Mouse (Mus musculus) kidney, postnatal 10 days (tissue): ENCODE results near the gene Slc7a1.

Source experiments
- DNase-seq: peaks from one replicate; pipeline ENCODE4 v3.0.0; 2021; ENCODE audit warnings: mixed read lengths

Gene Slc7a1

DNA sequence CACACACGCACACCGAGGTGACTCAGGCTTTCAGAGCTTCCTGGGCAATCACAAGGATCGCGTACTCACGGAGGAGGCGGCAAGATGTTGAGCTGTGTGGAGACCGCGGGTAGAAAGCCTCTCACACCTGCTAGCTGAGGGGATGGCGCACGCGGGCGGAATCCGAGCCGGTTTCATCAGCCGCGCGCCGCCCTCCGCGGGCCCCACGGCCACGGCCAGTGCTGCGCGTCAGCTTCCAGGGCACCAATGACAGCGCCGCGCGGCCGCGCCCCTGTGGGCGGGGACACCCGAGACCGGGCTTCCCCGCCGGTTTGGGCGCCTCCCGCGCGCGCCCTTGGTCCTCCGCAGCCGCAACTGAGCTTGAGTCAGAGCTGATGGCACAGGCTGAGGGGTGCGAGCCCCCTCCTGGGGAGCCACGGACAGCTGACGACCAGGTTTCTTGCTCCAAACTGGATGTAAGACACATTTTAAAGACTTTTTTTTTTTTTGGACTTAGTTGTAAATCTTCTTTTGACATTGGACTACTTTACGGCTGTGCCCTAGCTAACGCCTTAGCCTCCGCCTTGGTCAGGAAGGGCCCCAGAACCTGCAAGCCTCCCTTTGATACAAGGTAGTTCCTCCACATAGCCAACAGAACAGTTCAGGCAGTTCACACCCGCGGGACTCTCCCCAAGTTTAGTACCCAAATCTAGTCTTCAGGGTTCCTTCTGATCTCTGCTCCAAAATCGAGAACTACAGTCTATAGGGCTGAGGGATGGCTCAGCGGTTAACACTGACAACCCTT is at the start of gene Slc7a1:
Gene Slc7a1, minus strand, starts transcription at position 245 of the 784 bp plus-strand sequence.
- peak; percentile 93 for DNase-seq

- no peak for DNase-seq
These were observed 45.3 kb upstream of the Slc7a1 start for GRCm38 (mm10) chr5:148444974-148445373.

- DNase-seq = peak; percentile 36
These were observed 44.0 kb upstream of the Slc7a1 start for GRCm38 (mm10) chr5:148443734-148444133.

- no peak for DNase-seq
These were observed 36.0 kb upstream of the Slc7a1 start for GRCm38 (mm10) chr5:148435660-148436059.

GRCm38 (mm10) chr5:148432121-148432520 is 32.4 kb upstream of the Slc7a1 start:
- no peak for DNase-seq

- DNase-seq = no peak
These were observed 29.1 kb upstream of the Slc7a1 start for GRCm38 (mm10) chr5:148428846-148429245.

DNA sequence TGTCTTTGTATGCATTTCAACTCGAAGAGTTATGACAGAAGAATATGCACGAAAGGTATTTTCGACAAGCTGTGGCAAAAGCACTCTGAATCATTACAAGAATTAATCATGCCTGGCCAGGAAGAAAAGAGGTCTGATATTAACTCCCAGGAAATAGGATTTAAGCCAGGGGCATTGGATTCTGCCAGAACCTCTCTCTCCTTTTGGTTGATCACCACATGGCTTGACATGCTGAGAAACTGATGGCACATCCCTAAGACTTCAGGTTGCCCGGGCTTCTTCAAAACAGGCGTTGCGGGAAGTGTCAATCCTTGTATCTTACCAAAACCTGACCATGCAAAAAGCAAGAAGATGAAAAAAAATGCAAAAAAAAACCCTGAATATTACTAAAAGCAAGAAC is 25.4 kb upstream of the Slc7a1 start:
- no peak for DNase-seq

- no peak for DNase-seq
These were observed 21.6 kb upstream of the Slc7a1 start for GRCm38 (mm10) chr5:148421326-148421725.

DNA sequence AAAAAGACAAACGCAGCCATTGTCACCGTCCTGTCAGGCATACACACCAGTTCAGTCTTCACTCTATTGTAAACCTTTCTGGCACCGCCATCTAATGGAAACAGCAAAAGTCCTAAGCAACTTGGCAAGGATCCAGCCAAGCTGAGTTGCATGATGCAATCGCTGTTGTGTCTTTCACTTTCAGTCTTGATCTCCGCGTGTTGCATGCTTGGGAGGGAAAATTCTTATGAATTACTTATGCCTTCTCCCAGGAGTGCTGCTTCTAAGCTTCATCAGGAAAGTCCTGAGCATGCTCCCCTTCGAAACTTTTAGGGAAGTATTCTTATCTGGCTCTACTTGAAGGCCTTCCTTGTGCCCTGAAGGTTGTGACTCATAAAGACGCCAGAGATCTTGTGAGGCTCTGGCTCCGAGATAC is 19.4 kb upstream of the Slc7a1 start:
- peak; percentile 49 for DNase-seq

- DNase-seq = no peak
These were observed 18.7 kb upstream of the Slc7a1 start for GRCm38 (mm10) chr5:148418436-148418835.

GRCm38 (mm10) chr5:148417756-148418155 is 18.1 kb upstream of the Slc7a1 start:
- DNase-seq = no peak

DNA sequence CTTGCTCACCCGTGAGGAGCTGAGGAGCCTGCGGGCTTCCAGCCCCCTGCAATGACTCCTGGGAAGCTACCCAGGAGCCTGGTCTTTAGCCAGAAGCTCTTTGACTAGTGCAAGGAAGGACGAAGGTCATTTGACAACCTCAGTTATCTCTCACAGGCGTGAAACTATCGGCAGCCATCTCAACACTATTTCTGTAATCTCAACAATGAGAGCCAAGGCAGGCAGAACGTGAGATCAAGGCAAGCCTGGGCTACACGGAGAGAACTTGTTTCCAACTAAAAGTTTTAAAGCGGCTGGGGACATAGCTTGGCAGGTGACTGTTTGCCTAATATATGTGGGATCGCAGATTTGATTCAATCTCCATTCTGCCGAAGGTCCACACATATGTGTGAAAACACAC is 16.8 kb upstream of the Slc7a1 start:
- no peak for DNase-seq

DNA sequence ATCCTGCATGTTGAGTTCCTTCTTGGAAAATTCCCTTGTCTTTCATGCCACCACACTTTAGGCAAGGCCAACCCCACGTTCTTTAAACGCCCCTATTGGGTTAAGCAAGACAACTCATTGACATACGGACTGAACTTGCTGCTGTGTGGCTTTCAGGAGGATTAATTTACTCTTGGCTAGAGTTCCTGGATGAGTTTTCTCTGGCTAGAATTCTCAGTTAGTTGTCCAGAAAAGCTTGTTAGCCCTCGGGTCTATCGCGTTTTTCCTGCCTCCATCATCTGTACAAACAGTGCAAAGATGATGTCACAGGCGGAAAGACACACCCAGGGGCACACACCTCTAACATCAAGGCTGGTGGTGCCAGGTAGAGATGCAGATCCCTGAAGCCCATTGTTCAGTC is 14.5 kb upstream of the Slc7a1 start:
- no peak for DNase-seq

DNA sequence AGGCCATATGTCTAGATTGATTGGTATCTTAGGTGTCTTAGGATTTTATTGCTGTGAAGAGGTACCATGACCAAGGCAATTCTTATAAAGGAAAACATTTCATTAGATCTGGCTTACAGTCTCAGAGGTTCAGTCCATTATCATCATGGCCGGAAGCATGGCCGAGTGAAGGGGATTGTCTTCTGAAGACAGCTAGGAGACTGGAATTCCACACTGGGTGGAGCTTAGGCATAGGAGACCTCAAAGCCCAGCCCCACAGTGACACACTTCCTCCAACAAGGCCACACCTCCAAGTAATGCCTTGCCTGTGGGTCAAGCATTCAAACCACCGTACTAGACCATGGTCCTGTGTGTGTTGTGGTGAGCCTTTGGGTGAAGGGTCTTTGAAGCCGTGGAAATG is 12.8 kb upstream of the Slc7a1 start:
- no peak for DNase-seq

GRCm38 (mm10) chr5:148409465-148409864 is 9.8 kb upstream of the Slc7a1 start:
- DNase-seq = no peak

DNA sequence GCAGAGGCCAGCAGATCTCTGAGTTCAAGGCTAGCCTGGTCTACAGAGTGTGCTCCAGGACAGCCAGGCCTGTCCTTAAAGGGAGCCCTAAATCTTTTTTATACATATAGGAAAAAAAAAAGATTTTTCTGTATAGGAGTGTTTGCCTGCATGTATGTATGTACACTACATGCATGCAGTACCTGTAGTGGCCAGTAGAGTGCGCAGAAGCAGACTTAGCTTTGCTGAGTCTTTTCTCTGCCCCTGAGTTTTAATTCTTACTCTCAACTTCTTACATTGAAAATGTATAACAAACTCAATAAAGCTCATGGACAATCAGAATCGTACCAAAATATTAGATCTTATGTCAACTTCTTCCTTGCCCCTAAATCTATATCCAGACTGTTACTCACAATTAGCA is 7.2 kb upstream of the Slc7a1 start:
- no peak for DNase-seq

GRCm38 (mm10) chr5:148404548-148404947 is 4.8 kb upstream of the Slc7a1 start:
- DNase-seq = no peak

GRCm38 (mm10) chr5:148402641-148403040 is 2.9 kb upstream of the Slc7a1 start:
- no peak for DNase-seq

DNA sequence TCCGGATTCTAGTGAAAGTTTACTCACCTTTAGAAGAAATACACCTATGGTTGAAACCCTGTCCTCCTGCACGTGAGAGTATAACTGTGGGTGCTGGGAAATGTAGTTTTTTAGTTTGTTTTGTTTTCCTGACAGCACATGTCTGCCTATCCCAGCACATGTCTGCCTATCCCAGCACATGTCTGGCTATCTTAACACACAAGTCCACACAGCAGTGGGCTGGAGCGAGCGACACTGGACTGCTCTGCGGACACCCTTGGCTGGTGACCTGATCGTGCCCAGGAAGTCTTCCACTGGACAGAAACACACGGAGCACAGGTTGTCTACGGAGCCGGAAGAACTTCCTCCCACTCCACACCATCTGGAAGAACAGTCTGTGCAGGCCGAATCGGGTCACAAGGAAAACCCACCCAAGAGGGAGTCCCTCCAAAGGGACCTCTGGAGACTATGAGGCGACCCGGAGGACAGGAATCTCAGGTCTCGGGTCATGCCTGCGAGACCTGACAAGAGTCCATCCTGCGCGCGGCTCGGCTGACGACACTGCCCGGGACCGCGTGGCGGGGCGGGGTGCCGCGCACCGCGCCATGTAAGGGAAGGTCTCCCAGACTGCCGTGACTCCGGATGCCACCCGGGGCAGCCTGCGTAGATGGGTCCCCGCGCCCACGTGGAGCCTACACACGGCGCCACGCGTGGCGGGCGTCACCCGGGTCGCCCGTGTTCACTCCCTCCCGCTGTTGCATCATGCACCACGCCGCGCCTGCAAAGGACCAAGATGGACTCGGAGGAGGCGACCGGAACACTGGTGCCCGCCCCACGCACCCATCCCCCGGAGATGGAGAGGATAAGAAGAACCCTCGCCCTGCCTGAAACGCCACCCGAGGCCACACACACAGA is 691 bp downstream of the Slc7a1 start:
- DNase-seq = peak; percentile 59

DNA sequence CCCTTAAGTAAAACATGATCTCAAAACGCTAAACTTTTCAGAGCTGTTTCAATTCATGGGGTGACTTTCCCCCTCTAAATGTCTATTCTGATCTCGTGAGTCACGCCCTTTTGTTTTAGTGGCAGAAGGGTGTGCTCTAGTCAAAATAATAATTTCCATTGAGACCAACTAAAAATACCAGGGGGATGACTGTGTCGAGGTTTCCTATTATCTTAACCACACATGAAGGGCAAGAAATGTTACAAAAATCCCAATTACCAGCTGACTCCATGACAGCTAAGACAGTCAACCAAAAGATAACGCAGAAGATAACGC is 1.3 kb downstream of the Slc7a1 start:
- DNase-seq = no peak

- DNase-seq = no peak
These were observed 1.8 kb downstream of the Slc7a1 start for GRCm38 (mm10) chr5:148397911-148398310.

DNA sequence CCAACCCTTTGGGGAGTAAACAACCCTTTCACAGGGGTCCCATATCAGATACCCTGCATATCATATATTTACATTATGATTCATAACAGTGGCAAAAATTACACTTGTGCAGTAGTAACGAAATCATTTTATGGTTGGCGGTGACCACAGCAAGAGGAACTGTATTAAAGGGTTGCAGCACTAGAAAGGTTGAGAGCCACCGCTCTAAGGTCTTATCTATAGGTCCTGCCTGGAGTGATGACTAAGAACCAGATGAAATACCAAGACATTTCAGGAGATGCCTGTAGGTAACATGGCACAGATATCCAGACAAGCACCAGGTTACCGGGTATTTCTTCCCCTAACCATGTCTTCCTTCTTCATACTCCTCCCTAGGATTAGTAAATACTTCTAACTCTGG is 2.3 kb downstream of the Slc7a1 start:
- DNase-seq = no peak

DNA sequence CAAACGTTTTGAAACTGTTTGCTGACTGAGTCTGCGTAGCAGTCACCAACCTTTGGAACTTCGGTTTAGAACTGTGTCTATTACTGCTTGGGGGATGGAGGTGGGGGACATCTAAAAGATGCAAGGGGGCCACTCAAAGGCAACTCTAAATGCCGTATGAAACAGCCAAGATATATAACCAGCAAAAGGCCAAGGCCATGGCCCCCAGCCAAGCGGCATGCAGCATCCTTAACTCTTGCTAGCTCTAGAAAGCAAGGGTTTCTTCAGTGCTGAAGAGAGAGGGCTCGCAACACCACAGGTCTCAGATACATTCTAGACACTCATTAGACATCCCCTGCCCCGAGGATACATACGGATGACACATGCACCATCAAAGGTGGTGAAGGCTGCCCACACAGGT is 6.4 kb downstream of the Slc7a1 start:
- peak; percentile 23 for DNase-seq

- no peak for DNase-seq
These were observed 6.9 kb downstream of the Slc7a1 start for GRCm38 (mm10) chr5:148392831-148393230.
